Mouse (Mus musculus) neutrophil, adult 59 days (primary cell): ENCODE data around the gene Cyp4x1. TPM values are rescaled to one million over a fixed set of nuclear protein-coding genes. Genes with fewer than 3 reads are reported as not detected.

Source experiments
- total RNA-seq, 2 experiments: library from RNA; stranded (reverse); gene quantifications; 1 replicate in 1 of 2; 2 replicates in 1 of 2; pipeline ENCODE4 v1.2.4; 2023

The Cyp4x1 gene
- total RNA-seq, result not detected

GRCm38 (mm10) chr4:115133621-115134295 lies at the start of gene Cyp4x1:
Gene Cyp4x1, minus strand, starts transcription at chr4:115134281.

GRCm38 (mm10) chr4:115088611-115089338 lies 45.3 kb downstream of the Cyp4x1 start, which contains the start of gene Pdzk1ip1:
Gene Pdzk1ip1, plus strand, starts transcription at chr4:115088708.

GRCm38 (mm10) chr4:115056371-115056920 lies 77.6 kb downstream of the Cyp4x1 start, which contains the start of gene Tal1:
Gene Tal1, plus strand, starts transcription at chr4:115056426.

Other genes with a start within 250 kb of the Cyp4x1 start
- gene Foxd2, start 225.4 kb downstream of the Cyp4x1 start, total RNA-seq, result under 1 TPM; 0.51 to 0.79 TPM
- not detected for gene Foxe3, start 208.3 kb downstream of the Cyp4x1 start, total RNA-seq
- 10 to 100 TPM; 59.8 to 75.4 TPM for gene Cmpk1, start 147.0 kb downstream of the Cyp4x1 start, total RNA-seq
- gene Stil, start 134.1 kb downstream of the Cyp4x1 start, total RNA-seq, result 10 to 100 TPM; 18.4 to 19.5 TPM
- 10 to 100 TPM in 1 of 2 experiments, 1 to 10 TPM in 1; 3.8 to 10.7 TPM for gene Tal1, start 77.9 kb downstream of the Cyp4x1 start, total RNA-seq
- gene Pdzk1ip1, start 45.6 kb downstream of the Cyp4x1 start, total RNA-seq, result 1 to 10 TPM; 3.3 to 6.0 TPM
- gene Cyp4a29, start 107.8 kb upstream of the Cyp4x1 start, total RNA-seq, result not detected
- gene Cyp4a12a, start 164.8 kb upstream of the Cyp4x1 start, total RNA-seq, result not detected